Mouse (Mus musculus) gastrocnemius, postnatal 4 days (tissue): Measurements from ENCODE around the gene Ppp1r14a. TPM values are rescaled to one million over a fixed set of nuclear protein-coding genes. Genes with fewer than 3 reads are reported as not detected.
A peak's percentile ranks its signal among the peaks of the same experiment; 100 is the strongest.

Experiments
- DNase-seq, 2 experiments: peaks; one replicate each; pipeline ENCODE4 v3.0.0; 2021 to 2022; ENCODE audit warnings: low spot score in 2 of 2, mixed read lengths in 2 of 2
- total RNA-seq, 2 experiments: library from RNA; stranded (reverse); gene quantifications; 2 replicates each; pipeline ENCODE4 v1.2.3; 2021

Ppp1r14a gene
- total RNA-seq, 2 experiments from 2014 or later = 16.0 to 16.9 TPM

DNA sequence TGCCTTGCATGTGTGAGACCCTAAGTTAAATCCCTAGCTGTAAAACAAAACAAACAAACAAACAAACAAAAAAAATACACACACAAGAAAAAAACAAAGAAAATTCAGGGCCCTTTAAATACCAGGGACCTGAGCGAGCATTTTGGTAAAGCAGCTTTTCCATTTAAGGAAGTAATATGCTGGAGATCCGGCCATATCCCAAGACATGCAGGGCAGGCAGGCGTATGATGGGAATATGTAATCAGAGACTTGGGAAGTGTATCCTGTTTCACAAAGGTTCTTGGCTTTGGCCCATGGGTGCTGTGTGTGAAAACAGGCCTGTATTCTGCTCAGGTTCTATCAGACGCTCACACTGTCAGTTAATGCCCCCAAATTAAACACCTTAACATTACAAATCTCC, 11.6 kb upstream of the Ppp1r14a start:
- DNase-seq = no peak

DNA sequence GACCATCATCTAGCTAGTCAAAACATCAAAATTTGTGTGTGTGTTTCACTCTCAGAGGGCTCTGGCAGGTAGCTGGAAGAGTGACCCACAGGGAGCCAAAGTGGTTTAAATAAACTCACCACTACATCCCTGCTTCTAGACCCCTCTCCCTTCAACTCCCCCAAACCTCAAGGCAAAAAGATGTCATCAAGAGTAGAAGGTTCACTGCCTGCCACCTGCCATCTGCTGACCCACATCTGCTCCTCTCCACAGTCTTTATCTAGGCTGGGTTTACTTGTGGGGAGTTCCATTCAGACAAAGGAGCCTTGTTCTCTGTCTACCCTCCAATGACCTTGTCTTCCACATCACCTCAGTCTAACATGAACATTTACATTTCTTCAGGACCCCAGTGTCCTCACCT, 9.8 kb upstream of the Ppp1r14a start:
- no peak for DNase-seq

GRCm38 (mm10) chr7:29279924-29280323, 9.2 kb upstream of the Ppp1r14a start:
- DNase-seq = no peak

DNA sequence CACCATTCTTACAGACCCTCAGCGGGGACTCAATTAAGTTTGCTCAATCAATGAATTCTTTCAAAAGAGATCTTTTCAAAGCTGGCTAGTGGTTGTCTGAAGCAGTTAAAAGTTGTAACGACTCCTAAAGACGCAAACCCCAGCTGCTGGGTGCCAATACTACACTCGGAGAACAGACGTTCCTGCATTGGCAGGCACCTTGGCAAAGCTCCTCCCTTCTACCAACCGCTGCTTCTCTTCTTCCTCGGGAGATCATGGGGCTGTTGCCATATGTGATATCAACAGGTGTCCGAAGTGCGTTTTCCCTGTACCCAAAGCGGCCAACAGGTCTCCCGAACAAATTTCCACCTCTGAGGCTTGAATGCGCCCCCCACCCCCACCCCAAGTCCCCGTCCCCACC, 8.3 kb upstream of the Ppp1r14a start:
- DNase-seq = no peak

- no peak for DNase-seq
Measured at GRCm38 (mm10) chr7:29281201-29282073, 7.7 kb upstream of the Ppp1r14a start, which contains the start of gene Spint2. Spint2 (minus strand) TSS chr7:29281912.

GRCm38 (mm10) chr7:29282074-29282554, 7.0 kb upstream of the Ppp1r14a start:
- no peak for DNase-seq

DNA sequence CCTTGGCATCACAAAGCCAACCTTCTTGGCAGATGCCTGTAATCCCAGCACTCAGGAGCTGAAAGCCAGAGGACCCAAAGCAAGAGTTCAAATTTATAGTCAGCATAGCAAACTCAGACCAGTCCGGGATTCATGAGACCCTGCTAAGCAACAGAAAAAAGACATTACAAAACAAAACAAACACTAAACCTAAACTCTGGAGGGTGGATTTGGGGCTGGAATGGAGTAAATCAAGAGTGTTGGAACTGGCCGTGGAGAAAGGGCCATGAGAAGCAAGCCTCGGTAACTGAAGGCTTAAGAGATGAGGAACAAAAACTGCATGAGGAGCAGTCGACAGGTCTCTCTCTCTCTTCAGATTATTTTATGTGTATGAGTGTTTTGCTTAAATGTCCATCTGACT, 5.2 kb upstream of the Ppp1r14a start:
- no peak for DNase-seq

- DNase-seq = no peak
Measured at GRCm38 (mm10) chr7:29284523-29284922, 4.6 kb upstream of the Ppp1r14a start.

GRCm38 (mm10) chr7:29287481-29287880, 1.6 kb upstream of the Ppp1r14a start:
- DNase-seq = no peak

DNA sequence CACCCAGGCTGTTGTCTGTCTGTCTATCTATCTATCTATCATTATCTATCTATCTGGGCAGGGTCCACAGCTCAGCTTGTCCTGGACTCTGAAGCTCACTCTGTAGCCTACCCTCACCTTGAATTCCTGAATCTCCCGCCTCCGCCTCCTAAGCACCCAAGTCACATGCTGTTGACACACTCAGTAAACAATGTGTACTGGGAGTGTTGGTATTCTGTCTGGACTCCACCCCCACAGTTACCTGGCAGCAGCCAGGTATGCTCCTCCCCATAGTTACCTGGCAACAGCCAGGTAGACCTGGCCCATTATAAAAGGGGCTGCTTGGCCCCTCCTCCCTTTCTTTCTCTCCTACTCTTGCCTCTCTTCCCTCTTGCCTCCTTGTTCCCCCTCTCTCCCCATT, 1.0 kb upstream of the Ppp1r14a start:
- no peak for DNase-seq

DNA sequence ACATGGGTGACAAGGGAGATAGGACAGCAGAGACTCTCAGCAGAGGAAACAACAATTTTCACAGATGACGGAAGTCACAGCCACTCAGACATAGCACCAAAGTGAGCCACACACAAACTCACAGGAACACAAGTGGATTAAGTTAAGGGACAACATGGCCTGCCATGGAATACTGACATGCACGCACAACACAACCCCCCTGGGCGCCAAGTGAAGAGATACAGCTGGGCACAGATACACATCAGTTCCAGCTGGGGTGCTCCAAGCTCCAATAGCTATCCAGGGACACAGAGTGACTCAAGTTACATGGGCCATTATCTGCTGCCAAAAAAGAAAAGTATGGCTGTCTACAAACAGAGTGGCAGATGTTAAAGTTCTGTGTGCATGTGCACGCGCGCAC, 748 bp downstream of the Ppp1r14a start:
- no peak for DNase-seq

- DNase-seq = no peak
Measured at GRCm38 (mm10) chr7:29290691-29291485, 1.8 kb downstream of the Ppp1r14a start.

GRCm38 (mm10) chr7:29291616-29292457, 2.7 kb downstream of the Ppp1r14a start:
- DNase-seq = no peak

DNA sequence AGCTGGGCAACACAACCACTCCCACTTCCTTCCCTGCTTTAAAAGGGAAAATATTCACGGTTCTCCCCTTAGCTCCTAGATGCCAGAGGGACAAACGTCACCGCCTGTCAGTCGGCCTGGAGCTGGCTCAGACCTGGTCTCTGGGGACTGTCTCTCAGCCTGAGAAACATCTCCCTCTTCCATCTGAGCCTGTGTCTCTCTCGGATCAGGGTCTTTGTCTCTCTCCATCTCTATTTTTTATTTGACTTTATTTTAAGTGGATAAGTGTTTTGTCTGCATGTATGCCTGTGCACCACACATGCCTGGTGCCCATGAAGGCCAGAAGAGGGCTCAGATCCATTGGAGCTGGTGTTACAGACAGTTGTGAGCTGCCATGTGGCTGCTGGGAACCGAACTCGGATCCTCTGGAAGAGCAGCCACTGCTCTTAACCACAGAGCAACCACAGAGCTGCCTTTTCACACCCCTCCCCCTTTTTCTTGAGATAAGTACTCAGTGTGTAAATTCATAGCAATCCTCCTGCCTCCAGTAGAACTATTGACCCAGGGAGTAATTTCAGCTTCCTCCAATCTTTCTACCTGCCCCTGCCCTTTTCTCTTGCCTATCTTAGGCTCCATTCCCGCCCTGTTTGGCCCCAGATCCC, 3.5 kb downstream of the Ppp1r14a start:
- DNase-seq = no peak

DNA sequence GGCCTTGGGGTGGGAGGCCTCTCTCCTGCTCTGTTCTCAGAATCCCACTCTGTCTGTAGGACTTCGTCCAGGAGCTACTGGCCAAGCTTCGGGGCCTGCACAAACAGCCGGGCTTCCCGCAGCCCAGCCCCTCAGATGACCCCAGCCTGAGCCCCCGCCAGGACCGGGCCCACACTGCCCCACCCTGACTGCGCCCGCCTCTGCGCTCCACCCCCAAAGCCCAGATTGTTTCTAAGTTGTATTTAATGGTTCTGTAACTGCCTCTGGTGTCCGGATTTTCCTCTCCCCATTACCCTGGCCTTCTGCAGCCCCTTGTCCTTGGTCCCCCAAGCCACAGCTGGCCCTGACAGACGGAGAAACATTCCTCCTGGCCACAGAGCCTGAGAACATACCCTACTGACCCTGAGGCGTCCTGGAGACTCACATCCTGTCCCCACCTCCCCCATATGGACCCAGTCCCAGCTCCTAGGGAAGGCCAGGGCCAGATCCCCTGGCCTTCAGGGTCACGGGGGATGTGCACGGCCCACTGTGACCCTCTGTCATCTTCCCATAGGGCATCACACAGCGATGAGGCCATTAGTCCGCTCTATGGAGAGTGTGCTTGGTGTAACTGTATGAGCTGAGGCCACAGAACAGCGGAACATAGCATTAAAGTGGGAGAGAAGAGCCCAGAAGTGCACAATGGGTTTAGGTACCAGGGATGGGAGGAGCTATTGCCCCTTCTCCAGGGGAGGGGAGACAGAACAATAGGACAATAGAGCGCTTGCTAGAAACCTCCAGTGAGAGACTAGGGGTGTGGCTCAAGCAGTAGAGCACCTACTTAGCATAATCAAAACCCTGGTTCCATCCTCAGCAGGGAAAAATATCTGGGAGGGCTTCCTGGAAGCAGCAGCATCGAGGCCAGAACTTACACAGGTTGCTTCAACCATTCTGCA, 4.3 kb downstream of the Ppp1r14a start:
- peak in 1 of 2 experiments; percentile 69 for DNase-seq

DNA sequence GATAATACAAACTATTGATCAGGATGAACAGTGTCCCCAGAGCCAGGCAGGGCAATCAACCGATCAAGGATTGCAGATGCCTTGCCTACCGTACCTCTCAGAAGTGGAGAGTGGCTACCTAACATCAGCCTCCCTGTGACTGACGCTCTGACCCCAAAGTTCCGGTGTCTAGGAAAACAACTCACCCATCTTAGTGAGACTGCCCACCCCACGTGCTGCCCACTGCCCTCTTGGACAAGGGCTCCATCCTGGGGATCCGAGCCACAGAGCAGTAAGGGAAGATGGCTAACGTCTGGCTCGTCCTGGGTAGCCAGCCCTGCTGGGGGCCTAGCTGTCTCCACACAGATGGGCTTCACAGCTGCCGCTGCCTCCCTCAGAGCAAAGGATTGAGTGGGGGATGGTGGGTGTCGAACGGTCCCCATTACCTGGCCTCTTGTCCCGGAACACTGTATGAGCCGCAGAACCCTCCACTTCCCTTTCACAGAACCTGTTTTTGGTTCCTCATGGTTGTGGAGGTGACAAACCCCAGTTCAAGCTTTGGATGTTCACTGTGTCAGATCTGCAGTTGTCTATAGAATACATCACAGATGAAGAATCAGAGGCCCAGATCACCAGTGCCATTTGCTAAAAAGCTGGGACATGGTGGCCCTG, 5.1 kb downstream of the Ppp1r14a start:
- no peak for DNase-seq

GRCm38 (mm10) chr7:29295861-29296647, 6.9 kb downstream of the Ppp1r14a start:
- no peak for DNase-seq

GRCm38 (mm10) chr7:29296998-29297397, 7.9 kb downstream of the Ppp1r14a start:
- peak in 1 of 2 experiments; percentile 62 for DNase-seq
